Mouse (Mus musculus) stomach, postnatal 0 days (tissue): ENCODE data around the gene Znrf4.

Source experiments
- CTCF ChIP-seq: IDR thresholded peaks from 2 replicates; pipeline ENCODE4 v1.5.1; 2016; ENCODE audit warnings: antibody characterized with exemption, low read depth, mild to moderate bottlenecking, moderate library complexity
- EP300 ChIP-seq: optimal IDR thresholded peaks from 2 replicates; pipeline ENCODE3; 2016; ENCODE audit warnings: antibody characterized with exemption

DNA sequence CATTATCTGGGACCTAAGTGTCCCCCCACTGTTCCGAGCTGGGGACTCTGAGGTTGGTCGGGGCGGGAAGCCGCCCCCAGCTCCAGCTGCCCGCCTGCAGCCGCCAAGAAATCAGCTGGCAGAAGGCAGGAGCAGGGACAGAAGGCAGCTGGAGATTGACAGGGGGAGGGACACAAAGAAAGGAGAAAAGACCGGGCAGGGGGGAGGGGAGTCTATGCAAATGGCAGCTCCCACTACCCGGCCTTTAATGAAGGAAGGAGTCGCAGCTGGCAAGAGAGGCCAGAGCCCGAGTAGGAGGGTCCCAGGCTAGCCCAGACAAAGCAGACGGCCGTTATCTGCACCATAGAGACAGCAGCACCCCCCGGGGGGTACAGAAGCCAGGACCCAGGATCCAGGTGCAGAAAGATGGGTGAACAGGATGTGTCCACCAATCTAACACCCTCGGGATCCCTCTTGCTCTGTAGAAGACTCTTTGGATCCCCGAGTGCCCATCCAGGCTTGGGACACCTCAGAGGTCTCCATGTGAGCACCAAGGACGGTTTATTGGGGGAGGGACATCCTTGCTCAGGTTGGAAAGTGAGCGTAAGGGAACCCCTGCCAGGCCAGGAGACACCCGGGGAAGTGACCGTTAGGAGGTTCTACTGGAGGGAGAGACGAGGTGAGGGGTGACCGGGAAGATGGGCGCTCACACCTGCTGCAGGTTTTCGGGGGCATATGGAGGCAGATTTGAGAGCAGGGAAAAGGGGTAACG is 37.2 kb downstream of the Znrf4 start:
- TF ChIP-seq CTCF (no peak), EP300 (no peak)
